Comparison of ENCODE assay signal across 22 mouse cellular contexts in genomic region chr17:70881934-70882333, GRCm38 (mm10).
"Had no signal": no experiment of that assay in that cellular context is flagged by ENCODE, and none has a peak within 500 bp of the region (broad histone marks: within the 10 kb centered on the region; RNA-seq: fewer than 3 reads in every experiment).

No protein-coding gene starts in this region.

- H3K9ac ChIP-seq: limb, embryonic 15.5 days; liver, embryonic 14.5 days; liver, postnatal 0 days; lung, embryonic 14.5 days; neural tube, embryonic 12.5 days; neural tube, embryonic 15.5 days had no signal

- ATAC-seq: intestine, postnatal 0 days; liver, postnatal 0 days; lung, postnatal 0 days had no signal

- DNase-seq: kidney, adult 2 months; kidney, postnatal 10 days; kidney, postnatal 36 days; layer of hippocampus, postnatal 36 days; liver, postnatal 0 days; lung, embryonic 14.5 days; midbrain, embryonic 14.5 days; right cerebral cortex, adult 18-20 months; right cerebral cortex, postnatal 14 days; right cerebral cortex, postnatal 4 days; thymus, adult 2 months; thymus, postnatal 14 days; thymus, postnatal 4 days had no signal

- H3K27me3 ChIP-seq: limb, embryonic 15.5 days; neural tube, embryonic 12.5 days; neural tube, embryonic 15.5 days had no signal

- H3K9me3 ChIP-seq: limb, embryonic 15.5 days; megakaryocyte, embryonic 14.5 days; neural tube, embryonic 12.5 days; neural tube, embryonic 15.5 days had no signal

- H3K36me3 ChIP-seq: limb, embryonic 15.5 days; neural tube, embryonic 12.5 days; neural tube, embryonic 15.5 days had no signal

- H3K4me1 ChIP-seq: neural tube, embryonic 12.5 days; neural tube, embryonic 15.5 days had no signal

- H3K4me2 ChIP-seq: limb, embryonic 15.5 days; liver, embryonic 11.5 days; lung, embryonic 14.5 days; neural tube, embryonic 12.5 days; neural tube, embryonic 15.5 days had no signal

- H3K27ac ChIP-seq: limb, embryonic 15.5 days; liver, embryonic 14.5 days; neural tube, embryonic 12.5 days; neural tube, embryonic 15.5 days; stomach, postnatal 0 days had no signal

- H3K4me3 ChIP-seq: limb, embryonic 15.5 days; megakaryocyte, embryonic 14.5 days; neural tube, embryonic 12.5 days; neural tube, embryonic 15.5 days had no signal
